Mouse (Mus musculus) right cerebral cortex, postnatal 14 days (tissue): Measurements from ENCODE around the gene Psmd14.

Source experiments
- DNase-seq: peaks from one replicate; pipeline ENCODE4 v3.0.0; 2022

Gene Psmd14

GRCm38 (mm10) chr2:61764470-61765105 lies 53.1 kb downstream of the Psmd14 start:
- DNase-seq: no peak

GRCm38 (mm10) chr2:61765526-61765925 lies 54.0 kb downstream of the Psmd14 start:
- DNase-seq: no peak

DNA sequence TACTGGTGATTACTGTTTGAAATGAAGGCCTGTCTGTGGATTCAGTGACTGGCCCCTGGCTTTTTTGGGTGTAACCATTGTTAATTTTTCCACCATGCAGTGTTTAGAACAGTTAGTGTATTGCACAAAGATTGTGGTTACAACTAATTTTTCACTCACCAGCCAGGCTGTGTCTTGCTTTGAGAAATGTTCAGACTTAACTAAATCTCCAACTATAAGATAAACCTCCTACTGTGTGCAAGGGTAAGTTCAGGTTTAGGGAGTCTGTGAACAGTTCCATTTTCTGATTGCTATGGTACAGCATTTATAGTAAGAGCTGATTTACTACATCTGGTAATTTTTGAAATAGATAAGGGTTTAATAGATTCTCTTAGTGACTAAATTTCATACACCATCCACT lies 69.3 kb downstream of the Psmd14 start:
- no peak for DNase-seq

DNA sequence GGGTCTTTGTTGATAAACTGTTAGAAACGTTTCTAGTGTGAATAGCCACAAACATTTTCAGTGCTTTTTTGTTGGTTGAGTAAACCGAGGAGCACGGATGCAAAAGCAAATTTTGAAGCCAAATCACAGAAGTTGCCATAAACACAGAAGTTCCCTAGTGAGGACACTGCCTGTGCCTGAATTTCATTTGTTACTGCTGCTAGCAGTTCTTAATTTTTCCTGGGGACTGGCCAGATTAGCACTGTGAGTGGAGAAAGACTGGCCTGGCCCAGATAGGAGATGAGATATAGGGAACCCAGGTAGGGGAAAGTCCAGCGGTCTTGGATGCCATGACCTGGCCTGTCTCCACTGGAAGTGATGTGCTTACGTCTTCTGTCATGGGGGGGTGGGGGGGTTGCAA lies 83.5 kb downstream of the Psmd14 start:
- no peak for DNase-seq

- DNase-seq: no peak
Measured at GRCm38 (mm10) chr2:61798048-61798447, 86.6 kb downstream of the Psmd14 start.

- DNase-seq: peak; percentile 26
Measured at GRCm38 (mm10) chr2:61802656-61803251, 91.3 kb downstream of the Psmd14 start, which contains the start of gene Tbr1. Tbr1 (plus strand) TSS chr2:61802930.

GRCm38 (mm10) chr2:61803443-61804367 lies 92.2 kb downstream of the Psmd14 start:
- DNase-seq: peak; percentile 33

DNA sequence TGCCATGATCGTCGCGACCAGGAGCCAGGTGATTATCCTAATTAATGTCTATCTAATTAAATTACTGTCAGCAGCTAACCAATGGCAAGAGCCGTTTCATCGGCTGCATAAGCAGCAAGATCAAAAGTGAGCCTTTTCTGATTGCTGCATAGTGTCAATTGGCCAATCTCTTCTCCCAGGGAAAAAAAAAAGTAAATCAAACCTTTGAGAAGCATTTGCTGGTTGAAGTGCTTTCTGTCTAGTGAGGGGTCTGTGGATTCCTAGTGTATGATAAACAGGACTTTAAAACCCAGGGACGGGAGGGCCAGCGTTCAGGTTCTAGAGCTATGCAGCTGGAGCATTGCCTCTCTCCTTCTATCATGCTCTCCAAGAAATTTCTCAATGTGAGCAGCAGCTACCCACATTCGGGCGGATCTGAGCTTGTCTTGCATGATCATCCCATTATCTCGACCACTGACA lies 92.9 kb downstream of the Psmd14 start:
- DNase-seq: peak; percentile 55

GRCm38 (mm10) chr2:61804841-61805540 lies 93.5 kb downstream of the Psmd14 start:
- DNase-seq: peak; percentile 25

DNA sequence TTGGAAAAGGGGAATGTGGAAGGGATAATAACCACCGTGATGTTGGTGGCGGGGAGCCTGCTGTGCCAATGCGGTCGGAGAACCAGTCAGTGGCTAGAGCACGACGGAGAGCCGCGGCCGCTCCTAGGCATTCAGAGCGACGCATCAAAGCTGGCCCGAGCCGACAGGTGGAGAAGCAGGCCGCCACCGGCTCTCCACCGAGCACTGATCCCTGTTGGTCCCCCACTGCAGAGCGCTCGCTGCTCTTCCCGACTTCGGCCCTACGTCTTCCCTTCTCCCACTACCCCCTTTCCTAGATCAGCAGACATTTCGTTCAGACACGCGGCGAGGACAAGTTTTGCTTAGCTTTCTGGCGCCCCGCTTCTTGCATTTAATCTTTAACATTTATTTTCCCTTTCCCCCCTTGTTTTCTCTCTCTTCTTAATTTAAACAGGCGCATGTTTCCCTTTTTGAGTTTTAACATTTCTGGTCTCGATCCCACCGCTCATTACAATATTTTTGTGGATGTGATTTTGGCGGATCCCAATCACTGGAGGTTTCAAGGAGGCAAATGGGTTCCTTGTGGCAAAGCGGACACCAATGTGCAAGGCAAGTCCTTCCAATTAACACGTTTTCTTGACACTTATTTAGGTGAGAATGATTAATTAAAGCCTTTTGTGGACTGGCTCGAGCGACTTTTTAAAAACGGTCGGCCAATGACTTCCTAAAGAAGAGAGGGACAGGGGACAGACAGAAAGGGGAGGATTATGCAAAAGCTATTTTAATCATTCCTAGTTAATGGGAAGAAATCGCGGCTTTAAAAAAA lies 94.2 kb downstream of the Psmd14 start:
- peak; percentile 26 for DNase-seq

- no peak for DNase-seq
Measured at GRCm38 (mm10) chr2:61806346-61806825, 94.9 kb downstream of the Psmd14 start.

DNA sequence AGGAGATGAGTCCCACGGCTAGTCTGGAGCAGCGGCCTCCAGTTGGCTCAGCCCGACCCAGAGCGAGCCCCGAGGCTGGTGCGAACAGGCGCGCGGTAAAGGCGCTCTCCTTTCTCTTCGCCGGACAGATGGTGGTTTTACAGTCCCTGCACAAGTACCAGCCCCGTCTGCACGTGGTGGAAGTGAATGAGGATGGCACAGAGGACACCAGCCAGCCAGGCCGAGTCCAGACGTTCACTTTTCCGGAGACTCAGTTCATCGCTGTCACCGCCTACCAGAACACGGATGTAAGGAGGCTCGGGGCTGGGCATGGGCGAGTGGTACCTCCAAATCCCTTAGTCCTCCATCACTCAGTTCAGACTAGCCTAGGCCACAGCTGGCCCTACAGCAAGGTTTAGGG lies 95.7 kb downstream of the Psmd14 start:
- DNase-seq: peak; percentile 25

- no peak for DNase-seq
Measured at GRCm38 (mm10) chr2:61807781-61808180, 96.3 kb downstream of the Psmd14 start.

DNA sequence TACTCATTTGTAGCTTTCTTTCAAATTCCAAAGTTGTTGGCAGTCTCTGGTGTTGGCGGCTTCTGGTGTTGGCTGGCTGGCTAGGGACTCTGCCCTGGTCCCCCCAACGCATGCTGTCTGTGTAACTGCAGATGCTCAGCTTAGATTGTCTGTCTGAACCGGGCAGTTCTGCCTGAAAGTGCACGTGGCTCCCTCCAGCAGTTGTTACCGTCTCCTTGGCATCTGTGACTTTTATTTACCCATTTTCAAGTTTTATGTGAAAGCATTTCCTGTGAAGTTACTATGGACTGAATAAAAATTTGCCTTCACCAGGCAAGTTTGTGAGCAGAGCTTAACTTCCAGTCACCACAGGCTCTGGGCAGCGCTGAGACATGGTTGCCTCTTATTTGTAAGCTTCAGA lies 97.3 kb downstream of the Psmd14 start:
- DNase-seq: no peak

GRCm38 (mm10) chr2:61809381-61809780 lies 97.9 kb downstream of the Psmd14 start:
- DNase-seq: no peak

- DNase-seq: no peak
Measured at GRCm38 (mm10) chr2:61810751-61811150, 99.3 kb downstream of the Psmd14 start.

DNA sequence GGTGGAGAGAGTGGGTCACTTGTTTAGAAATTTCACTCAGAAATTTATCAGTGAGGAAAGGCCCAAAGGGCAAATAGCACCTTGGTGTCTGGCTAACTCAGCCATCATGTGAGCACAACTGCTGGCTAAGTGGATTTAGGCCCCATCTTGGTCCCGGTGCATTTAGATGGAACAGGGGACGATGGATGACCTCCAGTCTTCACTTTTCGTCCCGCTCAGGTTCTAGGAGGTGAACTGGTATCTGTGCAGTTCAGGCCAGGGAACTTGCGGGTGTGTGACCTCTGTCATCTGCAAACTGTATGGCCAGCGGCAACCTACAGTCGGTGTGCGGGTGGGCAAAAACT lies 99.6 kb downstream of the Psmd14 start:
- no peak for DNase-seq

DNA sequence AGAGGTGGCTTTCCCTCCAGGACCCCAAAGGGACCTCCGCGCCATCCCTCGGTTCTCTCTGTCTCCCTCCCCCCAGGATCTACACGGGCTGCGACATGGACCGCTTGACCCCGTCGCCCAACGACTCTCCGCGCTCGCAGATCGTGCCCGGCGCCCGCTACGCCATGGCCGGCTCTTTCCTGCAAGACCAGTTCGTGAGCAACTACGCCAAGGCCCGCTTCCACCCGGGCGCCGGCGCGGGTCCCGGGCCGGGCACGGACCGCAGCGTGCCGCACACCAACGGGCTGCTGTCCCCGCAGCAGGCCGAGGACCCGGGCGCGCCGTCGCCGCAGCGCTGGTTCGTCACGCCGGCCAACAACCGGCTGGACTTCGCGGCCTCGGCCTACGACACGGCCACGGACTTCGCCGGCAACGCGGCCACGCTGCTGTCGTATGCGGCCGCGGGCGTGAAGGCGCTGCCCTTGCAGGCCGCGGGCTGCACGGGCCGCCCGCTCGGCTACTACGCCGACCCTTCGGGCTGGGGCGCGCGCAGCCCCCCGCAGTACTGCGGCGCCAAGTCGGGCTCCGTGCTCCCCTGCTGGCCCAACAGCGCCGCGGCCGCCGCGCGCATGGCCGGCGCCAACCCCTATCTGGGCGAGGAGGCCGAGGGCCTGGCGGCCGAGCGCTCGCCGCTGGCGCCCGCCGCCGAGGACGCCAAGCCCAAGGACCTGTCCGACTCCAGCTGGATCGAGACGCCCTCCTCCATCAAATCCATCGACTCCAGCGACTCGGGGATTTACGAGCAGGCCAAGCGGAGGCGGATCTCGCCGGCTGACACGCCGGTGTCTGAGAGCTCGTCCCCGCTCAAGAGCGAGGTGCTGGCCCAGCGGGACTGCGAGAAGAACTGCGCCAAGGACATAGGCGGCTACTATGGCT lies 100.3 kb downstream of the Psmd14 start:
- DNase-seq: peak; percentile 25

- DNase-seq: peak; percentile 8
Measured at GRCm38 (mm10) chr2:61812536-61812935, 101.0 kb downstream of the Psmd14 start.

DNA sequence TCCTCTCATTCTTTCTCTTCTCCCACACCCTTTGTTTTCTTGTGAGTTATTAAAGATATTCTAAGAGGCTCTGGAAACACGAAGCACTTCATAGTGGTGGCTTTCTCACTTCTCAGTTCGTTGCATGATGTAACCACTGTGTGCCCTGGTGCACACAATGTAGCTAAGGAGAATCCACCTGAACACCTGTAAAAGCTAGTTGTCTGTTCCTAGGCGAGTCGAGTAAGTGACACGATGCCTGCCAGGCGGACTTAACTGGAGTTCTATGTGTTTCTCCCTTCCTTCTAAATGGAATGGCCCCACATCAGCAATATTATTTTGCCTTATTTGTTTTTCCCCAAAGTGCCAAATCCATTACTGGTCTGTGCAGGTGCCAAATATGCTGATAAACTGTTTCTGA lies 101.6 kb downstream of the Psmd14 start:
- DNase-seq: no peak

GRCm38 (mm10) chr2:61813521-61813920 lies 102.0 kb downstream of the Psmd14 start:
- no peak for DNase-seq
